Mouse (Mus musculus) heart, embryonic 13.5 days (tissue): ENCODE measurements at regions not wholly inside any gene's neighbourhood (a gene's known extent, or its start where the extent isn't known, plus 50 kb on each side); places are given as distances from the start of the nearest gene placed in this dataset.

Experiments used
- ATAC-seq: fragments of 200-750 bp; cut with Nextera tagmentation; 2 replicates; pipeline ENCODE4 v1.8.0; 2017; ENCODE audit warnings: moderate TSS enrichment; ENCODE audit not compliant: insufficient number of reproducible peaks, low FRiP score, low TSS enrichment; ENCODE audit errors: extremely low read depth
- H3K27ac ChIP-seq: fragments of 300-500 bp; sonication (generic); replicated peaks from 2 replicates; pipeline ENCODE4 v1.5.1; 2015; ENCODE audit warnings: moderate library complexity, mild to moderate bottlenecking, inconsistent platforms
- H3K27me3 ChIP-seq: fragments of 300-500 bp; sonication (generic); replicated peaks from 2 replicates; pipeline ENCODE4 v1.6.1; 2015; ENCODE audit warnings: mild to moderate bottlenecking, inconsistent platforms
- H3K36me3 ChIP-seq: fragments of 300-500 bp; sonication (generic); 2 replicates; pipeline ENCODE4 v1.6.1; 2015; ENCODE audit warnings: mild to moderate bottlenecking, inconsistent platforms
- H3K4me1 ChIP-seq: fragments of 300-500 bp; sonication (generic); 2 replicates; pipeline ENCODE4 v1.6.1; 2015; ENCODE audit warnings: inconsistent platforms
- H3K4me2 ChIP-seq: fragments of 300-500 bp; sonication (generic); 2 replicates; pipeline ENCODE4 v1.6.1; 2015; ENCODE audit warnings: inconsistent platforms, mild to moderate bottlenecking, moderate library complexity
- H3K4me3 ChIP-seq: fragments of 300-500 bp; sonication (generic); 2 replicates; pipeline ENCODE4 v1.5.1; 2015; ENCODE audit warnings: moderate library complexity, mild to moderate bottlenecking, inconsistent platforms
- H3K9ac ChIP-seq: fragments of 300-500 bp; sonication (generic); 2 replicates; pipeline ENCODE4 v1.6.1; 2015; ENCODE audit warnings: inconsistent platforms, mild to moderate bottlenecking, moderate library complexity
- H3K9me3 ChIP-seq: fragments of 300-500 bp; sonication (generic); 2 replicates; pipeline ENCODE4 v1.6.1; 2016; ENCODE audit warnings: inconsistent platforms
- WGBS: fragments of 180-500 bp; shearing (Covaris S2); methylation state at CpG from one replicate; pipeline ENCODE4 v1.1.7; 2015; ENCODE audit warnings: mixed read lengths; 5-methylcytosine and 5-hydroxymethylcytosine counted together

DNA sequence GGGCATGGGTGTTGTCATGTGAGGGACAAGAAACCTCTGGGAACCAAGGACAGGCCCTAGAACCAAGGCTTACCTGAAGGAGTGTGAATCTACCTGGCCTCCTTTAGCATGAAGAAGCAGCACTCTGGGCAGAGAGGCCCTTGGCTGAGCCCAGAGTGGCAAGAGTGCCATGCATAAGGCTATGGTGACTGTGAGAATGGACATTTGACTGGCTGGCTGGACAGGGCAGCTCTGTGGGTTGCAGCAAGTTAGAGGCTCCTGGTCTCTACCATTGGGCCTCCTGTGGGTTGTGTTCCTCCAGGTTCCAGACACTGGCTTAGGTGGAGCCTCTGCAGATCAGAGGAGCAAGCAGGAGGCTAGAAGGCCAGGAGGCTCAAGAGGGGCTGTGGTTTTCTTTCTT lies 78.9 kb downstream of the 1700001O22Rik start:
- no peak for ATAC-seq
- peaks cover 62% of the 10 kb centered on the region for H3K4me1 ChIP-seq
- no peak overlapping the region for H3K4me3 ChIP-seq
- H3K4me2 ChIP-seq, result no peak overlapping the region
- no peaks in the 10 kb centered on the region for H3K9me3 ChIP-seq
- no peaks in the 10 kb centered on the region for H3K27me3 ChIP-seq
- no peak overlapping the region for H3K27ac ChIP-seq
- H3K36me3 ChIP-seq, result no peaks in the 10 kb centered on the region
- H3K9ac ChIP-seq, result 0 out of 2 replicates have a peak overlapping the region, but pooled peaks have one; percentile 78

DNA sequence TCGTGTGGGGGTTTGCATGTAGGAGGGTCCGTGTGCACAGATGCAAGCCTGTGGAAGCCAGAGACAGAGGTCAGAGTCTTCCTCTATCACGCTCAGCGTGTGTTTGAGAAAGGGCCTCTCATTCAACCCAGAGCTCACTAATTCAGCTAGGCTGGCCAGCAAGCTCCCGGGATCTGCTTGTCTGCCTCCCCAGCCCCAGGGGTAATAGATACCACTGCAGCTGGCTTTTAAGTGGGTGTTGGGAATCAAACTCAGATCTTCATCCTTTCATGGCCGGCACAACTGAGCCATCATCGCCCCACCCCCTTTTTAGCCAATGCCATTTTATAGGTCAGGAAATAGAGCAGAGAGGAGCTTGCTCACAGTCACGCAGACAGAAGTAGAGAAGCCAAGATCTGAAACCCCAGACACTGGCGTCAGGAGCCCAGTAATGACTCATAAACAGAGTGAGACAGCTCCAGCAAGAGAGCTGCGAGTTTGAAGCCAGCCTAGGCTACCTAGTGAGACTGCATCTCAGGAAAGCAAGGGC lies 80.3 kb downstream of the 1700001O22Rik start:
- Histone ChIP-seq H3K4me3 (no peak overlapping the region), H3K27ac (peak overlapping the region; percentile 100), H3K27me3 (no peaks in the 10 kb centered on the region), H3K9me3 (no peaks in the 10 kb centered on the region), H3K4me2 (no peak overlapping the region), H3K36me3 (no peaks in the 10 kb centered on the region), H3K4me1 (peaks cover 72% of the 10 kb centered on the region), H3K9ac (peak overlapping the region; percentile 73)
- no peak for ATAC-seq
- 25% methylated on average over 10 of the region's 10 CpGs for WGBS

DNA sequence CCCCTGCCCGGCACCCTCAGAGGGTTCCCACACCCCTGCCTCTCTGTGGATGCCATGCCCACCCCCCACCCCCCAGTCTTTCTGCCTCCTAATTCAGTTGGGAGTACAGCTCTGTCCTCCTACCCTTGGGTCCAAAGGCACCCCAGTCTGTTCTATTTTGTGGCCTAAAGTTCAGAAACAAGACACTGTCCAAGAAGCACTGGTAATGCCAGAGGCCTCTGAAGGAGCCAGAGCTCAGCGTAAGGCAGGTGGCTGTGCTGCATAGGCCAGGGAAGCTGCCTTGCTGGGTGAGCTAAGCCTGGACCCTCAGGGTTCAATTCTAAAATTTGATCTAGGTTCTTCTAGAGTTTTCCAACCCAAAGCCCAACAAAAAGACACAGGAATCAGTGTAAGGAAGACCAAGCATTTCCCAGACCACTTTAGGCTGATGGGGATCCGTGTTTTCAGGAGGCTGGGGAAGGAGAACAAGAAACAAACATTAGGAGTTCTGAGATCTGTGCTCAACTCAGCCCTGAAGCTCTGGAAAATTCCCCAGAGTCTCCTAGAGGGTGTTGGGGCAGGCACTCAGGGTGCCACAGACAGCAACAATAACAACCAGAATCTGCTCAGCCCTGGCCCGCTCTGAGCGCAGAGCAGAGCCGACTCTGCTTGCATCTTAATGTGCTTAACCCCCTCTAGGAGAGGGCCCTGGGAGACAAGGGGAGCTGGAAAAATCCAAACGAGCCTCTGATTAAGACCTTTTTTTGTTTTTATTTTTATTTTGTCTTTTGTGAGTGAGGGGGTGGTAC lies 81.0 kb downstream of the 1700001O22Rik start:
- Histone ChIP-seq H3K27ac (peak overlapping the region; percentile 100), H3K36me3 (no peaks in the 10 kb centered on the region), H3K4me1 (peaks cover 78% of the 10 kb centered on the region), H3K4me3 (no peak overlapping the region), H3K4me2 (no peak overlapping the region; the same call in 1 of the 2 replicates), H3K9ac (peak overlapping the region; percentile 73), H3K9me3 (no peaks in the 10 kb centered on the region), H3K27me3 (no peaks in the 10 kb centered on the region)
- ATAC-seq, result no peak
- 38% methylated on average over 7 of the region's 7 CpGs for WGBS

DNA sequence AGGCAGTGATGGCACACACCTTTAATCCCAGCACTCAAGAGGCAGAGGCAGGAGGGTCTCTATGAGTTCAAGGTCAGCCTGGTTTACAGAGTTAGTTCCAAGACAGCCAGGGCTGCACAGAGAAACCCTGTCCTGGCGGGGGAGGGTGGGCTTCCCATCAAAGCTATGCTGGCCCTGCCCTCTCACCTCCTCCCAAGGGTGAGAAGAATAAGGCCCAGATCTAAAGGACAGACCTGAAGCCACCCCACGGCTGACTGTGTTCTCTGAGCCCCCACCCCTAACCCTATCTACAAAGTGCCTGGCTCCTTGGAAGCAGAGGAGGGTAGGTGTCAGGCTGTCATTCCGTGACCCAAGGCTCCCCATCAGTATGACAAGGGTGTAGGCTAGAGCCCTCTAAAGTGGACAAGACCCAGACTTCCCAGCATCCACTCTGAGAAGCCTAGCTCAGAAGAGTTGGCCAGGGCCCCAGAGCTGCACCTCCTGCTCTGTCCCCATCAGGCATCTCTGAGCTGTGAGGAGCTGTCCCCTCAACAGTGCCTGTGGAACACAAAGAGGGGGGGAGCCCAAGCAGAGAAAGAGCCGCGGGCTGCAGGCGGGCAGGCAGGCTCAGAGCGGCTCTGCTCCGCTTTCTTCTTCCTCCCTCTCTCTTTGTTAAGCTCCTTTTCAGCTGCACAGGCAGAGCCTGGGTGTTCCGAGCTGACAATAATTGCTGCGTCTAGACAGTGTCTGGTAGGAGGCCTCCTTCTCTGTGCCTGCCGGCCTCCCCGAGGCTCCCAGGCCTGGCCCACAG lies 81.8 kb downstream of the 1700001O22Rik start:
- no peak overlapping the region for H3K4me3 ChIP-seq
- H3K4me1 ChIP-seq, result peaks cover 86% of the 10 kb centered on the region
- H3K27ac ChIP-seq, result peak overlapping the region; percentile 100
- 23% methylated on average over 12 of the region's 12 CpGs for WGBS
- no peaks in the 10 kb centered on the region for H3K27me3 ChIP-seq
- no peaks in the 10 kb centered on the region for H3K9me3 ChIP-seq
- peak overlapping the region; percentile 73 for H3K9ac ChIP-seq
- no peaks in the 10 kb centered on the region for H3K36me3 ChIP-seq
- ATAC-seq, result no peak
- H3K4me2 ChIP-seq, result no peak overlapping the region; the same call in 1 of the 2 replicates

DNA sequence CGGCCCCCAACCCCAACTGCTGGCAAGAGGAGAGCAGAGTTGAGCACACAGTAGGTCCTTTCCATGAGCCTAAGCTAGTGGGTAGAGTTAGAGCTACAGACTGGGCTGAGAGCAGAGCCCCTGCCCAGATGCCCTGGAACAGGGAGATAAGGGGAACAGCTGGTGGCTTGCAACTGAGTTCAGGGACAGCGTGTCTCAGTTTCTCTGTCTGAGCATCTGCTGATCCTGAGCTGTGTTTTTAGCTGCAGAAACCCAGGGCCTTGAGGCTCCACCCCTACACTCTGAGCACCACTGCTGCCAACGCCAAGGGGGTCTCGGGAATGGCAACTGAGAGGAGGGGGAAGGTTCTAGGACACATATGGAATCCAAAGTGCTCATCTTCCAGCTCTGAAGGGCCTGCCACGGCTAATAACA lies 82.4 kb downstream of the 1700001O22Rik start:
- peak overlapping the region; percentile 86 for H3K9ac ChIP-seq
- peak overlapping the region; percentile 100 for H3K27ac ChIP-seq
- no peaks in the 10 kb centered on the region for H3K36me3 ChIP-seq
- no peaks in the 10 kb centered on the region for H3K27me3 ChIP-seq
- no peak overlapping the region for H3K4me2 ChIP-seq
- no peaks in the 10 kb centered on the region for H3K9me3 ChIP-seq
- no peak overlapping the region for H3K4me3 ChIP-seq
- ATAC-seq, result no peak
- peaks cover 88% of the 10 kb centered on the region for H3K4me1 ChIP-seq
- 72% methylated on average over 5 of the region's 5 CpGs for WGBS

DNA sequence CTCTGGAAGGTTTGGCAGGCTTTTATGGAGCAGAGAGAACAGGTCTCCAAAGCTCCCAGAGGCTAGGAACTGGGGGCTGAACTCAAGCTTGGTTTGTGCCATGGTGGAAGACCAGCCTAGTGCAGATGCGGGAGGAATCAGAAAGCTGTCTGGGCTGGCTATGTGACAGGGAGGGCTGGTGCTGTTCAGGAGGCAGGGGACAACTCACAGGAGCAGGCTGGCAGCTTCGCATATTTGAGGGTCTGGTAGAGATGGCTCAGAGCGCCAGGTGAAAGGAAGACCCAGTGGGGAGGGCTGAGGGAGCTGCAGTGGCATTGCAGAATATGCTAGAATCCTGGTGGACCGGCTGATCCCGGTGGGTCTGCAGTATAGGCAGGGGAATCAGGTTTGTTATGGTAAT lies 83.2 kb downstream of the 1700001O22Rik start:
- Histone ChIP-seq H3K4me2 (peak overlapping the region; percentile 71), H3K4me1 (peaks cover 85% of the 10 kb centered on the region), H3K36me3 (no peaks in the 10 kb centered on the region), H3K27me3 (no peaks in the 10 kb centered on the region), H3K4me3 (peak overlapping the region; percentile 39), H3K9me3 (no peaks in the 10 kb centered on the region), H3K9ac (peak overlapping the region; percentile 86), H3K27ac (peak overlapping the region; percentile 100)
- ATAC-seq, result no peak
- WGBS, result 46% methylated on average over 5 of the region's 5 CpGs

DNA sequence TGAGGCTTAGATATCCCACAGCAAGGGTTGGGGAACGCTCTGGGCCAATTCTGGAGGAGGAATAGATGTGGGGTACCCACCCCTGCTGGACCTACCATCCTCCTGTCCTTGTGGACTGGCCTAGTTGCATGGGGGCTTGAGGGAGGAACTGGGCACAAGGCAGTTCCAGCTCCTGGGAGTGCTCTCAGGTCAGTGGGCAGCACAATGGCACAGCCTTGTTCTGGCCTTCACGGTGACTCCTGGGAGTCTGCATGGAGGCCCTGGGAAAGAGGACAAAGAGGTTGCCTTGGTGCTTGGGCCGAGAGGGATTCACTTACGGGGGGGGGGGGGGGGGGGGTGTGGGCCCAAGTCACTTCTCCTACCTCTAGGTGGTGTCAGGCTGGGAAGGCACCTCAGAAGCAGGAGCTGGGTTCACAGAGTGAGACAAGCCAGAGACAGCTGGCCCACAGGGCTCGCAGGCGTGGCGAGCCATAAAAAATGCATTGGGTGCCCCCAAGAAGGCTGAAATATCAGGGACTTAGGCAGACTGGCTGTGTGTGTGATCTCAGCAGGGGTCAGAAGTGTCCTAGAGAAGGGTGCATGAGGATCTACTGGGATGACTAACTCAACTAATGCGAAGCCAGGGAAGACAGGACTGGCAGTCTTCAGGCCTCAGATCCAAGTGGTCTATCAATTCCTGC lies 83.7 kb downstream of the 1700001O22Rik start:
- peak overlapping the region; percentile 100 for H3K27ac ChIP-seq
- WGBS, result 28% methylated on average over 8 of the region's 8 CpGs
- ATAC-seq, result no peak
- H3K4me2 ChIP-seq, result peak overlapping the region; percentile 71
- no peaks in the 10 kb centered on the region for H3K36me3 ChIP-seq
- no peaks in the 10 kb centered on the region for H3K27me3 ChIP-seq
- H3K4me1 ChIP-seq, result peaks cover 81% of the 10 kb centered on the region
- H3K9ac ChIP-seq, result peak overlapping the region; percentile 86
- peak overlapping the region; percentile 39 for H3K4me3 ChIP-seq
- H3K9me3 ChIP-seq, result no peaks in the 10 kb centered on the region

DNA sequence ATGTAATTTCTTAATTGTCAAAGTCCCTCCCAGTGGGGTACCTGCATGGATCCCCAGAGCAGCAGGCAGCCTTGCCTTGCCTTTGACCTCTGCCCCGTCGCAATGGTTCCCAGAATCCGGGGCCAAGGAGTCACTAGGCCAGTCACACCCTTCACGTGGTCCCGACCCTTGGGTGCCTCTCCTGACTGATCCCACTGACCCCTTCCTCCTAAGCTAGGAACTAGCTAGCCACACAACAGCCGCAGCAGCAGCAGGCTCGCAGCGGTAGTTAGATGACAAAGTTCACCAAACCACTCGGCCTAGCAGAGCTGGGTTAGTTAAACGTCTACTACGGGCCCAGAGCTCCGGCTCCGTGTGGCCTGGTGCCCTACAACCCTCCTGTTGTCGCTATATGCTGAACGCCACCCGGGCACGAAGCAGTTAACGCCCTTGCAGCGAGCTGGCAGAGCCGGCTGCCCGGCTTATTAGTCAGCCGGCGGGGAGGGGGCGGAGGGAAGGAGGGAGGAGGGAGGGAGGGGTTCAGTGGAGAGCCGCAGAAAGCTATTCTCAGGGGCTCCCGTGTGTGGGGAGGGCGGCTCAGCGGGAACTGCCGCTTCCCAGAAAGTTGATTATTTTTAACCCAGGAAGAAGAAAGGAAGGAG lies 84.6 kb downstream of the 1700001O22Rik start:
- H3K36me3 ChIP-seq, result no peaks in the 10 kb centered on the region
- peak overlapping the region; percentile 71 for H3K4me2 ChIP-seq
- no peak for ATAC-seq
- no peaks in the 10 kb centered on the region for H3K9me3 ChIP-seq
- H3K27ac ChIP-seq, result peak overlapping the region; percentile 100
- peak overlapping the region; percentile 86 for H3K9ac ChIP-seq
- H3K4me3 ChIP-seq, result peak overlapping the region; percentile 39
- WGBS, result under 1% methylated on average over 29 of the region's 29 CpGs
- no peaks in the 10 kb centered on the region for H3K27me3 ChIP-seq
- peaks cover 77% of the 10 kb centered on the region for H3K4me1 ChIP-seq

DNA sequence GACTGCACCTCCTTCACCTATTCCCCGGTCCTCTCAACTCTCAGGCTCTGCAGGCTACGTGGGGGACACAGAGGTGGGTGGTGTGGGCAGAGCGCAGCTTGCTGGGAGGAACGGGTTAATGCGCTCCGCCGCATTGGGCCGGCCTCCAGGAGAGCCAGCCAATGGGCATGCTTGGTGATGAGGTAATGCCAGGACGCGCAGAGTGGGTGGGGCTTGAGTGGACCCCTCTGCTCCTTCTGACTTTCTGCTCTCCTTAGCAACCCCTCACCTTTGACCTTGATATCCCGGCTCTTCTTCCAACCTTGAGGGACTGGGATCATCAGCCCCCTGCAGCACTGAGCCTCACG lies 85.2 kb downstream of the 1700001O22Rik start:
- ATAC-seq, result peak; percentile 59; the same call in 1 of the 2 replicates

DNA sequence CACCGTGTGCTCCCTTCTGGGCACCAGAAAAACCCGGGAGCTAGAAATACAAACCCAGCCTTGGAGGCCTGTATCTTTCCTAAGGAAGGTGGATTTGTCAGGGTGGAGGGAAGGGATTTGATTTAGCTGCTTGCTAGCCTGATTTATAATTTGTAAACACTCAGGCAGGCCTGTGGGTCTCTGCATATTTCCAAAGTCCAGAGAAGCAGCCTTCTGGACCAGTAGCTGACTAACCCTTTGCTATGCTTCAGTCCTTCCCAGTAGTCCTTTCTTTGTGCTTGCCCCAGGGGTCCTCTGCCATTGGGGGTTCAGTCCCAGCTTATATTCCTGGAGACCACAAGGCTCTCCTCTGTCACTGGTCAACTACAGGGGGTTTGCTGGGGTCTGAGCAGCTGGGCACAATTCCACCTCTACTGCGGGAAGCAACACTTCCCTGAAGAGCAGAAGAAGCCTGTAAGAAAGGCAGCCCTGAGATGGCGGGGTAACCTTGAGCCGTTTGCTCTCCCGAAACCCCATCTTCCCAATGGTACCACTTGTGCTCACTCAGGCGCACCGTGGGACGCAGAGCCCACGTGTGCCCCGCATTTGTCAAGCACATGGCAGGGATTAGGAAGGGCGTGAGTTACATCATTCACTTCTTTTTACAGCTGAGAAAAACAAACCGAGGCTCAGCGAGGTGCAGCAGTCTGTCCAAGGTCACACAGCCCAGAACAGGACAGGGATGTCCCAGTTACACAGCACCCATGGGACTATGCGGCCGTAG lies 85.7 kb downstream of the 1700001O22Rik start:
- H3K9ac ChIP-seq, result peak overlapping the region; percentile 80
- H3K27me3 ChIP-seq, result no peaks in the 10 kb centered on the region
- H3K27ac ChIP-seq, result peak overlapping the region; percentile 100
- H3K4me2 ChIP-seq, result peak overlapping the region; percentile 71
- no peaks in the 10 kb centered on the region for H3K36me3 ChIP-seq
- no peaks in the 10 kb centered on the region for H3K9me3 ChIP-seq
- peak overlapping the region; percentile 39; the same call in 1 of the 2 replicates for H3K4me3 ChIP-seq
- no peak for ATAC-seq
- 12% methylated on average over 16 of the region's 16 CpGs for WGBS
- H3K4me1 ChIP-seq, result peaks cover 80% of the 10 kb centered on the region

More for the DNA sequence above, 85.2 kb downstream of the 1700001O22Rik start:
- Histone ChIP-seq H3K4me3 (peak overlapping the region; percentile 39), H3K36me3 (no peaks in the 10 kb centered on the region), H3K4me1 (peaks cover 80% of the 10 kb centered on the region), H3K9ac (peak overlapping the region; percentile 86), H3K9me3 (no peaks in the 10 kb centered on the region), H3K27me3 (no peaks in the 10 kb centered on the region), H3K4me2 (peak overlapping the region; percentile 71), H3K27ac (peak overlapping the region; percentile 100)
- WGBS, result 2% methylated on average over 12 of the region's 12 CpGs
